Mouse (Mus musculus): ENCODE measurements around the gene Rbm26. TPM values are rescaled to one million over a fixed set of nuclear protein-coding genes. Genes with fewer than 3 reads are reported as not detected.

Gene Rbm26
- polyA plus RNA-seq, 1 experiment, result 20.5 TPM

GRCm38 (mm10) chr14:105127715-105128385, 49.3 kb downstream of the Rbm26 start:
- no peak for TF ChIP-seq GATA1 (IDR thresholded peaks at IDR 0.05; ENCODE audit: low read length)

- no peak for TF ChIP-seq GATA1 (IDR thresholded peaks at IDR 0.05; ENCODE audit: low read length)
These were observed 52.6 kb downstream of the Rbm26 start for GRCm38 (mm10) chr14:105124513-105124912.

- TF ChIP-seq GATA1 (IDR thresholded peaks at IDR 0.05; ENCODE audit: low read length), result no peak
These were observed 61.7 kb downstream of the Rbm26 start for GRCm38 (mm10) chr14:105115402-105115801.

- no peak for TF ChIP-seq GATA1 (IDR thresholded peaks at IDR 0.05; ENCODE audit: low read length)
These were observed 70.9 kb downstream of the Rbm26 start for GRCm38 (mm10) chr14:105106252-105106651.

- TF ChIP-seq GATA1 (IDR thresholded peaks at IDR 0.05; ENCODE audit: low read length), result no peak
These were observed 78.3 kb downstream of the Rbm26 start for GRCm38 (mm10) chr14:105098861-105099260.

GRCm38 (mm10) chr14:105096221-105096620, 80.9 kb downstream of the Rbm26 start:
- no peak for TF ChIP-seq GATA1 (IDR thresholded peaks at IDR 0.05; ENCODE audit: low read length)

- no peak for TF ChIP-seq GATA1 (IDR thresholded peaks at IDR 0.05; ENCODE audit: low read length)
These were observed 90.1 kb downstream of the Rbm26 start for GRCm38 (mm10) chr14:105087001-105087400.

- TF ChIP-seq GATA1 (IDR thresholded peaks at IDR 0.05; ENCODE audit: low read length), result no peak
These were observed 91.7 kb downstream of the Rbm26 start for GRCm38 (mm10) chr14:105085332-105085993.

- TF ChIP-seq GATA1 (IDR thresholded peaks at IDR 0.05; ENCODE audit: low read length), result no peak
These were observed 92.3 kb downstream of the Rbm26 start for GRCm38 (mm10) chr14:105084757-105085330.

- TF ChIP-seq GATA1 (IDR thresholded peaks at IDR 0.05; ENCODE audit: low read length), result no peak
These were observed 93.0 kb downstream of the Rbm26 start for GRCm38 (mm10) chr14:105084106-105084505.

- no peak for TF ChIP-seq GATA1 (IDR thresholded peaks at IDR 0.05; ENCODE audit: low read length)
These were observed 102.4 kb downstream of the Rbm26 start for GRCm38 (mm10) chr14:105074776-105075175.

- no peak for TF ChIP-seq GATA1 (IDR thresholded peaks at IDR 0.05; ENCODE audit: low read length)
These were observed 102.8 kb downstream of the Rbm26 start for GRCm38 (mm10) chr14:105074376-105074775.

GRCm38 (mm10) chr14:105071010-105071509, 106.1 kb downstream of the Rbm26 start:
- no peak for TF ChIP-seq GATA1 (IDR thresholded peaks at IDR 0.05; ENCODE audit: low read length)

GRCm38 (mm10) chr14:105070258-105071009, 106.7 kb downstream of the Rbm26 start:
- no peak for TF ChIP-seq GATA1 (IDR thresholded peaks at IDR 0.05; ENCODE audit: low read length)

GRCm38 (mm10) chr14:105068060-105068459, 109.1 kb downstream of the Rbm26 start:
- TF ChIP-seq GATA1 (IDR thresholded peaks at IDR 0.05; ENCODE audit: low read length), result no peak

- TF ChIP-seq GATA1 (IDR thresholded peaks at IDR 0.05; ENCODE audit: low read length), result no peak
These were observed 112.9 kb downstream of the Rbm26 start for GRCm38 (mm10) chr14:105064243-105064642.
